Mouse (Mus musculus) telencephalon, adult 2 months (tissue): Measurements from ENCODE around the gene Uqcc2.
A peak's percentile ranks its signal among the peaks of the same experiment; 100 is the strongest.

ENCODE experiments used
- DNase-seq: peaks from one replicate; pipeline ENCODE4 v3.0.0-alpha.2; 2011; ENCODE audit warnings: low read depth, low spot score

Gene Uqcc2

GRCm38 (mm10) chr17:27154881-27155280 is 21.2 kb upstream of the Uqcc2 start:
- no peak for DNase-seq

- no peak for DNase-seq
These were observed 20.5 kb upstream of the Uqcc2 start for GRCm38 (mm10) chr17:27154256-27154655.

- no peak for DNase-seq
These were observed 20.1 kb upstream of the Uqcc2 start for GRCm38 (mm10) chr17:27153773-27154193.

GRCm38 (mm10) chr17:27152976-27153723 is 19.4 kb upstream of the Uqcc2 start:
- no peak for DNase-seq

- DNase-seq: no peak
These were observed 17.7 kb upstream of the Uqcc2 start for GRCm38 (mm10) chr17:27151411-27151810.

- DNase-seq: no peak
These were observed 17.2 kb upstream of the Uqcc2 start for GRCm38 (mm10) chr17:27150871-27151270.

- no peak for DNase-seq
These were observed 12.7 kb upstream of the Uqcc2 start for GRCm38 (mm10) chr17:27146323-27146923.

- no peak for DNase-seq
These were observed 10.4 kb upstream of the Uqcc2 start for GRCm38 (mm10) chr17:27144152-27144551.

- DNase-seq: no peak
These were observed 8.3 kb upstream of the Uqcc2 start for GRCm38 (mm10) chr17:27141971-27142450.

- no peak for DNase-seq
These were observed 6.5 kb upstream of the Uqcc2 start for GRCm38 (mm10) chr17:27140262-27140661.

GRCm38 (mm10) chr17:27139304-27139703 is 5.6 kb upstream of the Uqcc2 start:
- DNase-seq: no peak

- DNase-seq: no peak
These were observed 4.7 kb upstream of the Uqcc2 start for GRCm38 (mm10) chr17:27138396-27138795.

GRCm38 (mm10) chr17:27134715-27135114 is 999 bp upstream of the Uqcc2 start:
- DNase-seq: no peak

- no peak for DNase-seq
These were observed 471 bp upstream of the Uqcc2 start for GRCm38 (mm10) chr17:27134187-27134586.

GRCm38 (mm10) chr17:27132238-27132637 is 1.5 kb downstream of the Uqcc2 start:
- peak; percentile 74 for DNase-seq

- no peak for DNase-seq
These were observed 2.5 kb downstream of the Uqcc2 start for GRCm38 (mm10) chr17:27131240-27131665.

- DNase-seq: no peak
These were observed 3.5 kb downstream of the Uqcc2 start for GRCm38 (mm10) chr17:27130246-27130645.

- no peak for DNase-seq
These were observed 3.9 kb downstream of the Uqcc2 start for GRCm38 (mm10) chr17:27129819-27130218.

- DNase-seq: no peak
These were observed 4.4 kb downstream of the Uqcc2 start for GRCm38 (mm10) chr17:27129291-27129690.

- no peak for DNase-seq
These were observed 5.5 kb downstream of the Uqcc2 start for GRCm38 (mm10) chr17:27128189-27128588.

GRCm38 (mm10) chr17:27126974-27127373 is 6.7 kb downstream of the Uqcc2 start:
- no peak for DNase-seq

GRCm38 (mm10) chr17:27125669-27126202 is 8.0 kb downstream of the Uqcc2 start:
- no peak for DNase-seq

GRCm38 (mm10) chr17:27125185-27125584 is 8.5 kb downstream of the Uqcc2 start:
- DNase-seq: peak; percentile 66
